Mouse (Mus musculus) naive thymus-derived CD4-positive, alpha-beta T cell, adult 2 months (primary cell): Measurements from ENCODE around the gene Rab30.

Source experiments
- DNase-seq: peaks from one replicate; pipeline ENCODE4 v3.0.0-alpha.2; 2011; ENCODE audit warnings: low read depth

Rab30 gene

DNA sequence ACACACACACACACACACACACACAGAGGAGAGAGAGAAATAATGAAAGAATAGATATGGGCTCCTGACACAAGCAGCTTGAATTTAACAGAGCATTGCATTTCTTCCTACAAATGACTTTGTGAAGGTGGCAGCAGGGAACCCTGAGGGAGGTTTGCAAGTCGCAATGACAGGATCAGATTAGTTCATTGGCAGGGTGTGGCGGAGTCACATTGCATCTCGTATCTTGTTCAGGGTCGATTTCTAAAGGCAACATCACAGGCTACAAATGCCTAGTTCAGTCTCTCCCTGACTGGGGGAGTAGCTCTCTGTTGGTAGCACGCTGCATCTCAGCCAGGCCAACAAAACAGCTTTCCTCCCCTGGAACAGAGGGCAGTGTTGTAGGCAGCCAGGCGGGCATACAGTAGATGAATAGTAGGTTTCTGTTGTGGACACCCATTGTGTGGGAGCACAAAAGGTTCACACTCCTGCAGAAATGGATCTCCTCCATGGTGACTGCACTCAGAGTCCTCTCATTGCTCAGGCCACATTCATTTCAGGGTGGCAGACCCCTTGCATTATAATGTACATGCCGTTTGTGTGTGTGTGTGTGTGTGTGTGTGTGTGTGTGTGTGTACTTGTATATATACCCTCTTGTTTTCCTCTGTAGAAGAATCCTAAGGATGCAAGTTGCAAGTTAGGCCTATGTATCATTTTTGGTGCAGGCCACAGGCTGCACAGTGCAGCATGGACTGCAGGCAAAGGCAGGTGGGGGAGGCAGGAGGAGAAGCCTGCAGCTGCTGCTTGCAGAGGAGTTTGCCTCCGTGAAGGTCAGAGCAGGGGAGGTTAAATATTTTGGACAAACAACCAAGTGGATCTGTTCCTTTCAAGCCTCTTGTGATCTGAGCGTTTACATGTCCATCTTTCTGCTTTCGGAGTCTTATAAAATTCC, 58.5 kb downstream of the Rab30 start:
- DNase-seq, result no peak

GRCm38 (mm10) chr7:92802158-92802557, 60.8 kb downstream of the Rab30 start:
- no peak for DNase-seq

- DNase-seq, result no peak
Measured at GRCm38 (mm10) chr7:92803191-92803590, 61.8 kb downstream of the Rab30 start.

DNA sequence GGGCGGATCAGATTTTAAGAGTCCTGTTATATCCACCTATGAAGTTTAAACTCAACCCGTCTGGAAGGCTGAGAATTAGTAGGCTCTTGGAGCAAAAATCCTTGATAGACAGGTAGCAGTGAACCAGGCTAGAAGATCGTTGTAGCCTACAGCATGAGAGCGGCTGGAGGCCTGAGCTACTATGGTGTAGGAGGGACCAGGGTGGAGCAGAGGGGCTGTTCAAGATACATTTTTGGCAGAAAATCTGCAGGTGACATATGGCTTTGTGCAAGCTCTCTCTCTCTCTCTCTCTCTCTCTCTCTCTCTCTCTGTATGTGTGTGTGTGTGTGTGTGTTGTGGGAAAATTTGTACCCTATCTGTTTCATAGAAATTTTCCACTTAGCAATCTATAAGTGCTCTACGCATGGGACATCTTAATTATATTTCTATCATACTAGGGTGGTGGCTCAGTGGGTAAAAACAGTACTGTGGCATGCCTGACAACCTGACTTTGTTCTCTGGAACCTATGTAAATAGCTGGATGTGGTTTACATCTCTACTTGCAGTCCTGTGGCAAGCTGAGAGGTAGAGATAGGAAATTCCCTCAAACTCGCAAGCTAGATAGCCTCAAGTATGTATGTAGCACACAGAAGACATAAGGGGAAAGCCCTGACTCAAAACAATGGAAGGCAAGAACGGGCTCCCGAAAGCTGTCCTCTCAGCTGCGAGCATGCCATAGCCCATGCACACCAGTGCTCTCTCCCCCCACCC, 63.7 kb downstream of the Rab30 start:
- no peak for DNase-seq

- no peak for DNase-seq
Measured at GRCm38 (mm10) chr7:92806512-92807188, 65.2 kb downstream of the Rab30 start.

- no peak for DNase-seq
Measured at GRCm38 (mm10) chr7:92807482-92807881, 66.1 kb downstream of the Rab30 start.

DNA sequence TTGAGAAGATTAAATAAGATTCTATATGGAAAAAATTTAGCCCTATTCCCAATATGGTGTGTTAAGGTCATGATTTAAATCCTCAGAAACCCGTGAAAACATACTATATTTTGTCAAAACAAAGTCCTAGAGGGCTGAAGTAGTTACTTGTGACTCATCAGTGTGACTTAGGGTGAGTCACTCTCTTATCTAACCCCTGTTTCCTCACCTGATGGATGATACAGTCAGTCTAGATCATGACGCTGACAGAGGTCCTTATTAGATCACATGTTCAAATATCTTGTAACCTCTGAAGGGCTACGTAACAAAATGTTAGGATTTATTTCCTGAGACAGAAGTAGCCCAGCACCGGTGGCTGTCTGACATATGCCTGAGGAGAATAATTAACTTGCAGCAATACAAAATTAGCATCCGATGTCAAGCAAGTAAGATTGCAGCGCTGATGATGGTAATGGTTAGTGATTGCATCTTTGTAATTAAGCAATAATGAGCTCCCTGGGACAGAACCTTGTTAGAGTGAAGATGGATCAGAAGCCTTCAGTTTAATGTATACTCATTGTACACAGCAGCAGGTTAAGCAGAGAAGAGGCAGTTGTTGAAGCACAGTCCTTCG, 70.4 kb downstream of the Rab30 start:
- no peak for DNase-seq

DNA sequence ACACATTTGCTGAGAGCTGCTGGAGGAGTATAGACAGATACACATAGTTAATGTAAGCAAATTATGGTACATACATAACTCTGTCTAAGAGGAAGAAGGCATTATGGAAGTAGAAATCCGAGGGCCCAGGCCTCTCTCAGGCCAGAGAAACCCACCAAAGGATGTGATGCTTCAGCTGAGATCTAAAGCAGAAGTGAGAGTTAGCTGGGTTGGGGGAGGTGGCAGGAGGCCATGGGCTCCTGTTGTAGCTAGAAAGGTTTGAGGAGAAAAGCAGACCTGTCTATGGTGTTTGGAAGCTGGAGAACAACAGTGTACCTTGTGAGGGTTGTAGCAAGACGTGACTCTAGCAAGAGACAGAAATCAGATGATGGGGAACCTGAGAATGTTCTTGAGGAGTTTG, 75.8 kb downstream of the Rab30 start:
- no peak for DNase-seq

- no peak for DNase-seq
Measured at GRCm38 (mm10) chr7:92817886-92818285, 76.5 kb downstream of the Rab30 start.

DNA sequence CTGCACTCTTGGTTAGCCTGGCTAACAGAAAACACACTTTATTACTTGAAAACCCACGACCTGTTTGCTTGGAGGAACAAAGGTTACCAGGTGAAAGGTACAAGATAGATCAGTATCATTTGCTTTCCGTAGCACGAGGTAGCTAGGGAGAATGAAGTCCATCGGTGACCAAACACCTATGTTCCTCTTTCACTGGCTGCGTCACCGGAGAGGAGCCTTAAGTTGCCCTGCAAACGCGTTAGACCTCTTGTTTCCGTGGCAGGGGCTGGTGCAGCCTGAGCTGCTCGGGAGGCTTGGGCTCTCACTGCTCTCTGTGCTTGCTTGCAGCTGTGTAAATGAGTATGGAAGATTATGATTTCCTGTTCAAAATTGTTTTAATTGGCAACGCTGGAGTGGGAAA, 78.3 kb downstream of the Rab30 start:
- DNase-seq, result no peak

DNA sequence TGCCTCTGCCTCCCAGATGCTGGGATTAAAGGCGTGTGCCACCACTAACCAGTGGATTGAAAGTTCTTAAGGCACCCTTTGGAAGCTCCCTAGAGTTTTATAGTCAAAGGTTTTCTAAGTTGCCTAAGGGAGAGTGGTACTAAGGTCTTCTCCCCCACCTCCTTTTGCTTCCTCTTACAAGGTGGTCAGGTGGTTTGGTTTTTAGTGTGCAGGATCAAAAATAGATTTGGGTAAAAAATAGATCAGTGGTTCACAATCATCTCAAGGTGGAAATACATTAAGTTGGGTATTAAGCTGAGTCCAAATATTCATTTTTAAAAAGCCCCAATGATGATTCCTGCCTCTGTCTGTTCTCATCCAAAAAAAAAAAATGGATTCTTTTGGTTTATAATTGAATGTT, 79.0 kb downstream of the Rab30 start:
- no peak for DNase-seq

DNA sequence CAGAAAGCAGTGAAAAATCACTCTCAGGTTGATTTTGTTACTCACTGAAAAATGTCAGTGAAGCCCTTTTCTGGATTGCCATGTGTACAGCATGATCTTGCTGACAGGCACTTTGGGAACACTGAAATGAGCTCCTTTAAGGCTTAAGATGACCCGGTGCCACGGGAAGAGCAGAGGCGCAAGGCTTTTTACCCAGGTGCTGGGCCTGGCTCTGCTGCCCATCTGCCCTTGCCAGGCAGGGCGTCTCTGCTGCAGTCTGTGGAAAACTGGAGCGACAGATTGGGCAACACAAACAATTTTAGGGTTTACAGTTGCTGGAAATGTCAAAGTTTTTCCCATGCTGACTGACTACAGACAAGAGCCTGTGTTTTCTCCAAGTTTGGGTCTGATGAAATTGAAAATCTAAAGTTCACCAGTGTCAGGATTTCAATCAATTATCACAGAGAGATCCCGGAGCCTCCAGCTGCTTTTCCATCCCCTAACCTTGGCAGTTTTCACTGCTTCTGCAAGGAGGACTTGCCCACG, 79.6 kb downstream of the Rab30 start:
- DNase-seq, result no peak

- DNase-seq, result no peak
Measured at GRCm38 (mm10) chr7:92821871-92822270, 80.5 kb downstream of the Rab30 start.

DNA sequence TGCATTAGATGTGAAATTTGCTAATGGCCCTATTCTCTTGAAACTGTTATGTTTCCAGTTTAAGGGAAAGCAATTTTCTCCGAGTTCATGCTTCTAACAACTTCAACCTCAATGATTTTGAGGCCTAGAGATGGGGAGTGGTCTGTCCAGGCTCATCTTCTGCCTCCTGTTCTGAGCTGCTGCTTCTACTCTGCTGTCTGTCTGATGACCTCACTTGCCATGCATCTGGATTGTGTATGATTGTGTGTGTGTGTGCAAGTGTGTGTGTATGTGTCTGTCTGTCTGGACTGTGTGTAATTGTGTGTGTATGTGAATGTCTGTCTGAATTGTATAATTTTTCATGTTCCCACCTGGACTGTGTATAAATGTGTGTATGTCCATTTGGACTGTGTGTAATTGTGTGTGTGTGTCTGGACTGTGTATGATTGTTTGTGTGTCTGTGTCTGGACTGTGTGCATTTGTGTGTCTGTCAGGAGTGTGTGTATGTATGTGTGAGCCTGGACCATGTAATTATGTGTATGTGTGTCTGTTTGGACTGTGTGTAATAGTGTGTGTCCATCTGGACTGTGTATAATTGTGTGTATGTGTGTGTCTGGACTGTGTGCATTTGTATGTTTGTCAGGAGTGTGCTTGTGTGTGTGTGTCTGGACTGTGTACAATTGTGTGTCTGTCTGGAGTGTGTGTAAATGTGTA, 81.2 kb downstream of the Rab30 start:
- no peak for DNase-seq

GRCm38 (mm10) chr7:92826248-92826647, 84.8 kb downstream of the Rab30 start:
- DNase-seq, result no peak

DNA sequence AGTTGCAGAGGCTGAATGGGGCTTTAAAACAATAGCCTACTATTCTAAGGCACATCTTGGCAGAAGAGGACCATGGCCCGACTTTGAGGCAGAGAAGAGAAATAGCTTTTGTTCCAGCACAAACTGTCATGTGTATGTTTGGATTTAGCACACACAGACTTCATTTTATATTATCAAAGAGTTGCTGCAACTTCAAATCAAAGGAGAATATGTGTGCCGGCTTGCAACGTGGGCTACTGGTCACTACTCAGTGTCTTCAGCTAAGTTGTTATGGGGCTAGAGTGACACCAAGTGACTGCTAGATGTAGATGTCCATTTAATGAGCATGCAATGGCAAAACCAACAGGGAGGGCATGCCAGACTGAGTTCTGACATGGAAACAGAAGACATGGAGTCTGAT, 86.6 kb downstream of the Rab30 start:
- DNase-seq, result no peak

GRCm38 (mm10) chr7:92832395-92832794, 91.0 kb downstream of the Rab30 start:
- no peak for DNase-seq

- no peak for DNase-seq
Measured at GRCm38 (mm10) chr7:92834391-92834790, 93.0 kb downstream of the Rab30 start.

GRCm38 (mm10) chr7:92836447-92836846, 95.0 kb downstream of the Rab30 start:
- DNase-seq, result no peak

- DNase-seq, result no peak
Measured at GRCm38 (mm10) chr7:92837226-92837625, 95.8 kb downstream of the Rab30 start.

DNA sequence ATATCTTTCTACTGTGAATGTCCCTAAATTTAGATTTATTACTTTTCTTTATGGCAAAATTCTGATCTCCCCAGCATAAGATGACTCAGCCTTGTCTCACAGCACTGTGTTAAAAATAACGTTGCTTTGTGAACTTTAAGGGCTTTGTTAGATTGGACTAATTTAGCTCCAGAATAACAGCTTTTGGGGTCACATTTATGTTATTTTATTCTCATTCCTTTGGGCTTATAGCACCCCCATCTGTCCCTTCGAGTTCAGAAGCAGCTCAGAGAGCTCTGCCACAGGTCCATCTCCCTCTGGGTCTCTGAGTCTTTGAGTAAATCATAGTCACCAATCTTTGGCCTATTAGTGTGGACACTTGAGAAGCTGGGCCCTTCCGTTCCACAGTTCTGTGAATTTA, 96.5 kb downstream of the Rab30 start:
- no peak for DNase-seq
